Mouse (Mus musculus): ENCODE results near the gene Hoxa11. TPM values are rescaled to one million over a fixed set of nuclear protein-coding genes. Genes with fewer than 3 reads are reported as not detected.

Gene Hoxa11
- polyA plus RNA-seq, 1 experiment from 2014 or later = not detected

DNA sequence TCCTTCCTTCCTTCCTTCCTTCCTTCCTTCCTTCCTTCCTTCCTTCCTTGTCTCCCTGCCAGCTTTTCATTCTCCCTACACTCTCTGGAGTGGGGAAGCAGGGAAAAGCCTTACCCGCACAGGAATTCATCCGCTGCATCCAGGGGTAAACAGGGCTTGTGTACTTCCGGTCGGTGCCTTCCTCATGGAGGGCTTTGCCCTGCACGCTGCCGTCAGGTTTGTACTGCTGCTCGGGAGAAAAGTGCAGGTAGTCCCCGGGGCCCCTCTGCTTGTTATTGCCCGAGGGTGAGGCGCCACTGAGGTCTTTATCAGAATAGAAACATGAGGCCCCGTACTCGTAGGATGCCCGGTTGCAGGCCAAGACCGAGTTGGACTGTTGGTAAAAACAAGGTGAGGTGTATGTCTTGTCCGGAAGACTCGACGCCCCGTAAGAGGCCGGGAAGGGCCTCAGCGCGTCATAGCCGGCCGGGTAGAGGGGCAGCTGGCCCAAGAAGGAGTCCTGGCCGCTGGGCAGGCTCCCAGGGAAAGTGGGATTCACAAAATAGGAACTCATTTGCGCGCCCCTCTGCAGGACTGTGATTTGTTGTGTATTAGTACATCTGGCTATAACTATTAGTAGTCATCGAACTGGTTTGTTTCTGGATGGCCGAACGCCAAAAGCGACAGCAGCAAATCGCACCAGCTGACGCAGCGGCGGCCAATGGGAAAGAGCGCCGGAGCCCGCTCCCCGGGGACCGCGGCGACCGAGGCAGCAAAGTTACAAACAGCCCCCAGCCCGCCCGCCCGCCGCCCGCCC is 37.3 kb downstream of the Hoxa11 start, which contains the start of gene Hoxa6:
TSS of gene Hoxa6 (minus strand) at position 651 of the 796 bp plus-strand sequence.
- Histone ChIP-seq H3K27ac (no peak within 1 kb of the TSS), H3K9me3 (no peaks in the 10 kb centered on the region), H3K27me3 (ENCODE audit: poor library complexity, severe bottlenecking) (peaks cover 100% of the 10 kb centered on the region), H3K4me3 (no peak within 1 kb of the TSS), H3K36me3 (replicated peaks) (no peaks in the 10 kb centered on the region), H3K4me1 (peaks cover 34% of the 10 kb centered on the region)
- WGBS = 1% methylated on average over 47 of the region's 47 CpGs
- no peak for DNase-seq (ENCODE audit: extremely low spot score, low spot score)

DNA sequence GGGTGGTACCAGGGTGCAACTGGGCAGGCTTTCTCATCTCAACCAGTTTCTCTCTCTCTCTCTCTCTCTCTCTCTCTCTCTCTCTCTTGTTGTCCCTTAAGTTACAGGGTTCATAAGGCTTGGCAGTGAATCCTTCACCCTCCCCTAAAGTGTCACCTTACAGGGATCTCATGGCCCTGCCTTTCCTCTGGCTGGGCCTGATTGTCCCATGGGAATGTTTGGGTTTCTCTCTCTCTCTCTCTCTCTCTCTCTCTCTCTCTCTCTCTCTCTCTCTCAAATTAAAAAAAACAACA is 38.0 kb downstream of the Hoxa11 start:
- Histone ChIP-seq H3K27ac (no peak overlapping the region), H3K9me3 (no peaks in the 10 kb centered on the region), H3K27me3 (ENCODE audit: poor library complexity, severe bottlenecking) (peaks cover 100% of the 10 kb centered on the region), H3K36me3 (replicated peaks) (no peaks in the 10 kb centered on the region), H3K4me1 (peaks cover 31% of the 10 kb centered on the region), H3K4me3 (no peak overlapping the region)
- no peak for DNase-seq (ENCODE audit: extremely low spot score, low spot score)

DNA sequence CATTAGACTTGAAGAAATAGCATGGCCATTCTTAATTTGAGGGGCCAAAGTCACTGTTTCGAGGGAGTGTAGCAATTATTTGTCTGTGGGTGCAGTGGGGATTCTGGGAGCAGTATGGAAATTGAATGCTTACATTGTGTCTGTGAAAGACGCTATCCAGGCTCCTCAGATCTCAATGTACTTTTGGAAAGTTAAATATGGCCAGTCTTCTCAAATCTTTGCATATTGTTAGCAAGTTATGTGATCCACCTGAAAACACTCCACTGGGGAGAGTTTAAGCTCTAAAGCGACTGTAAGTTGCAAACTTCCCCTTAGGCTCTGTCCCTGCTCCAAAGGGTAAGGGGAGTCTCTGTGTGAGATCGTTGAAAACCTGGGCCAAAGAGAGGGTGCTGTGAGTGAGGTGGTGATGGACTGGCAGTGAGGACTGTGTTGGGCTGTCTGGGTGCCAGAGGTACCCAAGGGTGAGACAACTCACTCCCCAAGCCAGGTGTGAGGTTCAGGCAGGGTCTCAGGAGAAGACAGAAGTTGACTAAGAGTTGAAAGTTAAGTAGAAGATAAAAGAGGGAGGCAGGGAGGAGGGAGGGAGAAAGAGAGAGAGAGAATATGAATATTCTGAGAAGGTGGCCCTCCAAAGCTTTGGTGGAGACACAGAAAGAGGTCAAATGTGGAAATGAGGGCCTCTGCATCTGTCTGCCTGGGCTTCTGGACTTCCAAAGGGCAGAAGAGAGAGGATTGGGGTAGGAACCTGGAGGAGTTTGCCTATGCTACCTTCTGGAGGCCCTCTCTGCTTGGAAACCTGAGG is 38.5 kb downstream of the Hoxa11 start:
- Histone ChIP-seq H3K27me3 (ENCODE audit: poor library complexity, severe bottlenecking) (peaks cover 100% of the 10 kb centered on the region), H3K4me1 (peaks cover 31% of the 10 kb centered on the region), H3K9me3 (no peaks in the 10 kb centered on the region), H3K27ac (no peak overlapping the region), H3K4me3 (no peak overlapping the region), H3K36me3 (replicated peaks) (no peaks in the 10 kb centered on the region)
- WGBS = 2% methylated on average over 4 of the region's 4 CpGs
- no peak for DNase-seq (ENCODE audit: extremely low spot score, low spot score)

DNA sequence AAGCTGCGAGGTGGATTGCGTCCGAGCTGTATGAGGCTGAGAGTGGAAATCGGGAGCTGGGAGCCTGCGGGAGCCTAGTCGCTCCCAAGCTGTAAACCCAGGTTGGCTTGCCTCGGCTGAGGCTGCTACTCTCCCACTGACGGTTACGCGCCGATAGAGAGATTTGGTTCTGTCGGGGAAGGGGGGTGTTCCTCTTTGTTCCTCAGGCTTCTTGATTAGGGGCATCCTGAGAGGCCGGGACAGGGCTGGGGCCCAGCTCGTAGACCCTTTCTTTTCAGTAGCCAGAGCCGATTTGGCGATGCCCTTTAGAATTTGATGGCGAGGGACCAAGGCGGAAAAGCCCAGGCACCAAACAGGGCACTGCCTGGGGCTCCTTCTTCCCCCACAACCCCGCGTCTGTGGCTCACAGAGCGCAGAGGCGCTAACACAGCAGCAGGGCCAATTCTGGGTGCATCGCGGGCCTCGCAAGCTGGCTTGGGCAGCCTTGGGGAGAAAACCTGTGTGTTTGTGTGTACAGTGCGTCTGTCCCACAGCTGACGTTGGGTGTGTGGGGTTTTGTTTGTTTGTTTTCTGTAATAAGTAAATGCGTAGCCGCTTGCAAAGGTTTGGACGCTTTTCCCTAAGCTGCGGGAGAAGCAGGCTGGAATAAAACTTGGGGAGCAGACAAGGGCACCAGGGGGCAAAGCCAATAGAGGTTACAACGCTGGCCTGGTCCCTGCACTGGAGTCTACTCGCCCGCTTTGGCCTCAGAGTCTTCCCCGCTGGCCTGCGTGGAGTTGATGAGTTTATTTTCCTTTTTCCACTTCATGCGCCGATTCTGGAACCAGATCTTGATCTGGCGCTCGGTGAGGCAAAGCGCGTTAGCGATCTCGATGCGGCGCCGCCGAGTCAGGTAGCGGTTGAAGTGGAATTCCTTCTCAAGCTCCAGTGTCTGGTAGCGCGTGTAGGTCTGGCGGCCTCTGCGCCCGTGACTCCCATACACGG is 39.7 kb downstream of the Hoxa11 start:
- Histone ChIP-seq H3K27me3 (ENCODE audit: poor library complexity, severe bottlenecking) (peaks cover 100% of the 10 kb centered on the region), H3K36me3 (replicated peaks) (no peaks in the 10 kb centered on the region), H3K27ac (no peak overlapping the region), H3K4me1 (peaks cover 24% of the 10 kb centered on the region), H3K4me3 (no peak overlapping the region), H3K9me3 (no peaks in the 10 kb centered on the region)
- DNase-seq (ENCODE audit: extremely low spot score, low spot score) = no peak
- 1% methylated on average over 55 of the region's 55 CpGs for WGBS

DNA sequence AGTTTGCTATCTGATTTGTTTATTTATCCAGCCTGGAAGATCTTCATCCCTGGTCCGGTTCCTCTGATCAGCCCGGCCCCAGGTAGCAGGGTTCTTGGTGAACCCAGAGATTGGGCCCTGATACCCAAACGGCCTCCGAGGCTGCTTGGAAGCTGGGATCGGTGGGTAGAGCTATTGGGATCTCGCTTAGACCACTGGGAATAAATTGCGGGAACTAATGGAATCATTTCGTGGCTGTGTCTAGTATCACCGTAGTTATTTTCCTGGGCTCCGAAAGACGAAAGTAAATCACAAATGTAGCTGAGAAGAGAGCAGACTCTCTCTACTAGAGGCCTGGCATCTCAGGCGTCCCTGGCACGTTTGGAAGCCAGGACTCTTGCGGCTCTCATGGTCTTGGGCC is 40.4 kb downstream of the Hoxa11 start:
- peaks cover 100% of the 10 kb centered on the region for H3K27me3 ChIP-seq (ENCODE audit: poor library complexity, severe bottlenecking)
- H3K36me3 ChIP-seq (replicated peaks) = no peaks in the 10 kb centered on the region
- no peak overlapping the region for H3K4me3 ChIP-seq
- no peak for DNase-seq (ENCODE audit: extremely low spot score, low spot score)
- H3K27ac ChIP-seq = no peak overlapping the region
- H3K4me1 ChIP-seq = peaks cover 24% of the 10 kb centered on the region
- WGBS = 6% methylated on average over 14 of the region's 14 CpGs
- no peaks in the 10 kb centered on the region for H3K9me3 ChIP-seq

DNA sequence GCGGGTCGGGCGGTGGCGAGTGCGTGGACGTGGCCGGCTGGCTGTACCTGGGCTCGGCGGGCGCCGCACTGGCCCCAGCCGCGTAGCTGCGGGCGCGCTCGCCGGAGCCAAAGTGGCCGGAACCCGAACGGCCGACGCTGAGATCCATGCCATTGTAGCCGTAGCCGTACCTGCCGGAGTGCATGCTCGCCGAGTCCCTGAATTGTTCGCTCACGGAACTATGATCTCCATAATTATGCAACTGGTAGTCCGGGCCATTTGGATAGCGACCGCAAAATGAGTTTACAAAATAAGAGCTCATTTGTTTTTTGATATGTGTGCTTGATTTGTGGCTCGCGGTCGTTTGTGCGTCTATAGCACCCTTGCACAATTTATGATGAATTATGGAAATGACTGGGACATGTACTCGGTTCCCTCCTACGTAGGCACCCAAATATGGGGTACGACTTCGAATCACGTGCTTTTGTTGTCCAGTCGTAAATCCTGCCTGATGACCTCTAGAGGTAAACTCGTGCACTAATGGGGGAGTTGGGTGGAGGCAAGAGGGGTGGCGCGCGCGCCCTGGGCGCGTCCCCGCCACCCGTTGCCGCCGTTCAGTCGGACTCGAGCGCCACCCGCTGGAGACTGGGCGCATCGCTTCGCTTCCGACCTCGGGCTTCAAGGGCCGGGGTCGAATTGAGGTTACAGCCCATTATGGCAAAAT is 41.4 kb downstream of the Hoxa11 start, which contains the start of gene Hoxa5:
TSS of gene Hoxa5 (minus strand) at position 538 of the 703 bp plus-strand sequence.
- Histone ChIP-seq H3K27ac (no peak within 1 kb of the TSS), H3K27me3 (ENCODE audit: poor library complexity, severe bottlenecking) (peaks cover 100% of the 10 kb centered on the region), H3K4me1 (peaks cover 24% of the 10 kb centered on the region), H3K9me3 (no peaks in the 10 kb centered on the region), H3K36me3 (replicated peaks) (no peaks in the 10 kb centered on the region), H3K4me3 (peak within 1 kb of the TSS; percentile 31)
- 1% methylated on average over 65 of the region's 65 CpGs for WGBS
- DNase-seq (ENCODE audit: extremely low spot score, low spot score) = peak; percentile 58

DNA sequence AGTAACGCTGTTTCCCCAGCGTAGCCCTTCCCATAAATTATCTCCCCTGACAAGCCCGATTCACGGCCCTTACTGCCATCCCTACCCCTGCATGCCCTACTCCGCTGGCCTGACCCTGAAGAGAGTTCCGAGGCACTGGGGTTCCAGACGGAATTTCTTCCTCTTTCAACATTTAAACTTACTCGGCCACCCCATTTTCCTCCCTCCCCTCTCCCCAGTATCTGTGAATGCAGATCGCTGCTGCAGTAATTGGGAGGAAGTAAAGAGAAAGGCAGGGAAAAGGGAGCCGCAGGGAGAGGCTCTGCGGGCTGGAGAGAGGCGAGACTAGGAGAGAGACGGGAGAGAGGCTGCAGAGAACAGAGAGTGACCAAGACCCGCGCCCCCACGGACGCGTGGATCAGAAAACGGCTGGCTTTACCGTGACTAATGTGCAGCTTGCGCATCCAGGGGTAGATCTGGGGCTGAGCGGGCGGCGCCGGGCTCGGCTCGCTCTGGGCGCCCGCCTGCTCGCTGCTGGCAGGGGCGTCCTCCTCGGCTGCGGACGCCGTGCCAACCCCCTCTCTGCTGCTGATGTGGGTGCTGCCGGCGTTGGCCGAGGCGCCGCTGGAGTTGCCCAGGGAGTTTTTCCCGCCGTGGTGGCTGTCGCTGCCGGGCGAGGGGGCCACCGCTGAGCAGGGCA is 42.1 kb downstream of the Hoxa11 start:
- Histone ChIP-seq H3K4me1 (peaks cover 20% of the 10 kb centered on the region), H3K27ac (no peak overlapping the region), H3K27me3 (ENCODE audit: poor library complexity, severe bottlenecking) (peaks cover 100% of the 10 kb centered on the region), H3K36me3 (replicated peaks) (no peaks in the 10 kb centered on the region), H3K4me3 (peak overlapping the region; percentile 31), H3K9me3 (no peaks in the 10 kb centered on the region)
- under 1% methylated on average over 46 of the region's 46 CpGs for WGBS
- DNase-seq (ENCODE audit: extremely low spot score, low spot score) = no peak

DNA sequence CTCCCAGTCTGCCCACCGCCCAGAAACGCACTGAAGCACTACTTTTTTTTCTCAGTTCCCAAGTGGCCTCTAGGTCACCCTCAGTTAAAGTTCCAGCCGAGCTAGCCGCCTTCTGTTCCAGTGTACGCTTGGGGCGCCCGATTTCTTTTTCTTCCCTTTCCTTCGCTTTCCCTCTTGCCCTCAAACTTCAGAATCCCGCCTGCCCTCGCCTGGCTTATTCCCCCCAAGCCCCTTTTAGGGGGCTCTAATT is 42.6 kb downstream of the Hoxa11 start:
- peaks cover 16% of the 10 kb centered on the region for H3K4me1 ChIP-seq
- no peak overlapping the region for H3K4me3 ChIP-seq
- DNase-seq (ENCODE audit: extremely low spot score, low spot score) = no peak
- WGBS = 0% methylated on average over 10 of the region's 10 CpGs
- no peaks in the 10 kb centered on the region for H3K9me3 ChIP-seq
- no peaks in the 10 kb centered on the region for H3K36me3 ChIP-seq (replicated peaks)
- no peak overlapping the region for H3K27ac ChIP-seq
- peaks cover 100% of the 10 kb centered on the region for H3K27me3 ChIP-seq (ENCODE audit: poor library complexity, severe bottlenecking)

DNA sequence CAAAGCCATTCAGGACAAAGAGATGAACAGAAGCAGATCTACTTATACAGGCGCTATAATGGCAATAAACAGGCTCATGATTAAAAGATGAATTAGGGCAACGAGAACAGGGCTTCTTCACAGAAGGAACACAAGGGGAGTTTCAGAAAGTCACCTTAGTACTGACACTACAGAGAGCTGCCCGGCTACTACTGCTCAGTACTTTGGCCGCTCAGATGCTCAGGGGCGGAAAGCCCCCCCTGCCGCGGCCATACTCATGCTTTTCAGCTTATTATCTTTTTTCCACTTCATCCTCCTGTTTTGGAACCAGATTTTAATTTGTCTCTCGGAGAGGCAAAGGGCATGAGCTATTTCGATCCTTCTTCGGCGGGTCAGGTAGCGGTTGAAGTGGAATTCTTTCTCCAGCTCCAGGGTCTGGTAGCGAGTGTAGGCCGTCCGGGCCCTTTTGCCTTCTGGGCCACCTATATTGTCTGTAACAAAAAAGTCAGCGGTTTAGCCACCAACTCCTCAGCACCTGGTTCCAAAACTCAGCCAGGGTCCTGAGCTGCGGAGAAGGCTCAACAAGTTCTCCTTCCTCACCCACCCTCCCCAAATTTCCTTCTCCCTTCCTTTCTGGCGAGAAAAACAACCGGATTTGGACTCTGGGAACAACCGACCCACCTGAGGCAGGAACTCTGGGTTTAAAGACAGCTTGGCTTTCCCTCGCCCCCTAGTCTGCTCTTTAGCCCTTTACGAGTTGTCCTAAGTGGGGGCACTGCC is 43.1 kb downstream of the Hoxa11 start:
- no peaks in the 10 kb centered on the region for H3K9me3 ChIP-seq
- H3K36me3 ChIP-seq (replicated peaks) = no peaks in the 10 kb centered on the region
- no peak overlapping the region for H3K27ac ChIP-seq
- peaks cover 100% of the 10 kb centered on the region for H3K27me3 ChIP-seq (ENCODE audit: poor library complexity, severe bottlenecking)
- 2% methylated on average over 22 of the region's 22 CpGs for WGBS
- no peak overlapping the region for H3K4me3 ChIP-seq
- DNase-seq (ENCODE audit: extremely low spot score, low spot score) = peak; percentile 47
- peaks cover 16% of the 10 kb centered on the region for H3K4me1 ChIP-seq

DNA sequence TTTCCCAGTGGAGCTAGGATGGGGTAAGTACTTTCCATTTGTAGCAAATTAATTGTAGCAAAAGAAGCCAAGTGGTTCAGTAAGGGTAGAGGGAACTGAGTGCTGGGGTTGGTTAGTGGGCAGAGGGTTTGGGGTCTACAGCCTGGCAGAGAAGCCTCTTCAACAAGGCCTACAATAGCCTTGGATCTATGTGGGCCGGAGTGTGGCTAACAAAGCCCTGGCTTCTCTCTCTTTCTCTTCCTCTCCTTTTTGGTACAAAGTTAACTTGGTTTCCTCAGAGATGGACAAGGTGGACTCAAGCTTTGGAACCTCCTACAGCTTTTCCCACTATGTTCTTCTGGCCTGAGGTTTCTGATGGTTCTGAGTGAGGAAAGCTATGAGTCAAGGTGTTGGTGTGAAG is 44.3 kb downstream of the Hoxa11 start:
- H3K4me1 ChIP-seq = peaks cover 16% of the 10 kb centered on the region
- no peak for DNase-seq (ENCODE audit: extremely low spot score, low spot score)
- H3K9me3 ChIP-seq = no peaks in the 10 kb centered on the region
- 7% methylated on average over 1 of the region's 1 CpGs for WGBS
- H3K27ac ChIP-seq = no peak overlapping the region
- H3K4me3 ChIP-seq = no peak overlapping the region
- no peaks in the 10 kb centered on the region for H3K36me3 ChIP-seq (replicated peaks)
- peaks cover 100% of the 10 kb centered on the region for H3K27me3 ChIP-seq (ENCODE audit: poor library complexity, severe bottlenecking)

DNA sequence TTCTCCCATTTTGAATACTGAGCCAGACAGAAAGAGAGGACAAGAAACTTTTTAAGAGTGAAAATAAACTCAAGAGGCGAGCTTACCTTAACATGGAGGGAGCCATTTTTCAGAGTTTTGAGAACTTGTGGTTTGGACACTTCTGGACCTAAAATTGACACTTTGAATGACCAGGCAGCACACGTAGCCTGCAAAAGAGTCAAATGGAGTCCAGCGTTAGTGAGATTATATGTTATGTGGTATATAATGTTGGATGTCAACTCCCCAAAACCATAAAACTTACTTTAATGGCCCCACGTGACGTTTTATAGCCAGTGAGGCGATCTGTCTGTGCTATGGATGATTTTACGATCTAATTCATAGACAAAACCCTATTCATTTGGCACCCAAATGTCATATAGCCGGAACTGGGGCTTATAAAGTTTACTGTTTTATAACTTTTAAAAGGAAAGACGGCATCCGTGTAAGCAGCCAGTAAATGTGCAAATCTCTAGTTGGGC is 44.8 kb downstream of the Hoxa11 start:
- Histone ChIP-seq H3K27ac (no peak overlapping the region), H3K36me3 (replicated peaks) (no peaks in the 10 kb centered on the region), H3K27me3 (ENCODE audit: poor library complexity, severe bottlenecking) (peaks cover 100% of the 10 kb centered on the region), H3K9me3 (no peaks in the 10 kb centered on the region), H3K4me3 (no peak overlapping the region), H3K4me1 (peaks cover 16% of the 10 kb centered on the region)
- 4% methylated on average over 10 of the region's 10 CpGs for WGBS
- no peak for DNase-seq (ENCODE audit: extremely low spot score, low spot score)

Measured in forebrain, embryonic 10.5 days (tissue).